Mouse (Mus musculus) ES-E14 (cell line): ENCODE results near the gene Il16. TPM values are rescaled to one million over a fixed set of nuclear protein-coding genes. Genes with fewer than 3 reads are reported as not detected.

Experiments
- DNase-seq: peaks from one replicate; pipeline ENCODE4 v3.0.0-alpha.2; 2013; ENCODE audit warnings: low read depth, low spot score
- H3K27ac ChIP-seq: 2 replicates; pipeline ENCODE4 v1.5.1; 2012; ENCODE audit warnings: low read depth, mild to moderate bottlenecking, low read length, moderate library complexity, mixed read lengths; ENCODE audit not compliant: poor library complexity, insufficient read depth, severe bottlenecking
- H3K36me3 ChIP-seq: 2 replicates; pipeline ENCODE4 v1.6.1; 2012; ENCODE audit warnings: mild to moderate bottlenecking, low read length, moderate library complexity, mixed read lengths; ENCODE audit not compliant: control insufficient read depth, poor library complexity, insufficient read depth, severe bottlenecking
- H3K4me1 ChIP-seq, 2 experiments: fragments of 150-350 bp in 1 of 2; sonication (generic) in 1 of 2; 2 replicates each; pipeline ENCODE4 v1.6.1; 2012; ENCODE audit warnings: low read length in 2 of 2, mild to moderate bottlenecking in 1 of 2, mixed read lengths in 1 of 2; ENCODE audit not compliant: control insufficient read depth in 2 of 2, insufficient read depth in 2 of 2, poor library complexity in 1 of 2
- H3K4me3 ChIP-seq, 2 experiments: fragments of 150-350 bp in 1 of 2; sonication (generic) in 1 of 2; 2 replicates each; pipeline ENCODE4 v1.5.1; 2012; ENCODE audit warnings: low read length in 2 of 2, low read depth in 1 of 2, mild to moderate bottlenecking in 1 of 2, mixed read lengths in 1 of 2; ENCODE audit not compliant: insufficient read depth in 1 of 2, poor library complexity in 1 of 2, severe bottlenecking in 1 of 2
- H3K9ac ChIP-seq: 2 replicates; pipeline ENCODE4 v1.6.1; 2012; ENCODE audit warnings: low read depth, mild to moderate bottlenecking, low read length, mixed read lengths; ENCODE audit not compliant: poor library complexity, insufficient read depth, severe bottlenecking
- H3K9me3 ChIP-seq: fragments of 150-350 bp; sonication (generic); 2 replicates; pipeline ENCODE4 v1.6.1; 2012; ENCODE audit warnings: low read depth, mild to moderate bottlenecking, low read length; ENCODE audit not compliant: control insufficient read depth, insufficient read depth
- CHD2 ChIP-seq: IDR thresholded peaks from 2 replicates; pipeline ENCODE4 v1.6.1; 2014; ENCODE audit warnings: mild to moderate bottlenecking, low read depth, low read length, inconsistent platforms
- HCFC1 ChIP-seq: IDR thresholded peaks from 2 replicates; pipeline ENCODE4 v1.6.1; 2012; ENCODE audit warnings: low read length, inconsistent platforms, borderline replicate concordance; ENCODE audit not compliant: insufficient read depth
- MAFK ChIP-seq: IDR thresholded peaks from 2 replicates; pipeline ENCODE4 v1.6.1; 2014; ENCODE audit warnings: mild to moderate bottlenecking, low read depth, low read length, inconsistent platforms; ENCODE audit not compliant: insufficient read depth
- ZC3H11A ChIP-seq: IDR thresholded peaks from 2 replicates; pipeline ENCODE4 v1.6.1; 2012; ENCODE audit warnings: low read depth, mild to moderate bottlenecking, inconsistent platforms, low read length, borderline replicate concordance
- ZNF384 ChIP-seq: IDR thresholded peaks from 2 replicates; pipeline ENCODE4 v1.6.1; 2012; ENCODE audit warnings: low read depth, low read length, inconsistent platforms
- in situ Hi-C, 2 experiments: fragments of 600-800 bp; cut with MboI; formaldehyde crosslinking; loops; one replicate each; pipeline ENCODE4 v1.15.1; 2025; ENCODE audit warnings: low sequenced_read_pairs in 2 of 2, inconsistent platforms in 1 of 2; ENCODE audit not compliant: unreplicated experiment in 2 of 2
- total RNA-seq: library from RNA; depleted of rRNA; stranded (reverse); fragments of 300-350 nt; gene quantifications from 2 replicates; pipeline ENCODE4 v1.2.3, GENCODE M21; 2012

Il16 gene
- total RNA-seq, 1 experiment: 0.36 TPM

- no peaks in the 10 kb centered on the region for H3K4me1 ChIP-seq
- TF ChIP-seq MAFK (no peak), ZNF384 (no peak), CHD2 (no peak), HCFC1 (no peak), ZC3H11A (no peak)
Observed at GRCm38 (mm10) chr7:83667936-83668645, 77.4 kb downstream of the Il16 start.

GRCm38 (mm10) chr7:83666087-83666595, 79.4 kb downstream of the Il16 start:
- no peaks in the 10 kb centered on the region for H3K4me1 ChIP-seq
- DNase-seq: no peak
- H3K36me3 ChIP-seq: no peaks in the 10 kb centered on the region
- H3K4me3 ChIP-seq: no peak overlapping the region
- no peak for TF ChIP-seq HCFC1
- TF ChIP-seq ZC3H11A: no peak
- TF ChIP-seq ZNF384: no peak
- TF ChIP-seq CHD2: no peak
- no peak for TF ChIP-seq MAFK
- no peaks in the 10 kb centered on the region for H3K9me3 ChIP-seq
- H3K27ac ChIP-seq: no peak overlapping the region
- in situ Hi-C loops: no loop called here
- no peak overlapping the region for H3K9ac ChIP-seq

More at GRCm38 (mm10) chr7:83667936-83668645, 77.4 kb downstream of the Il16 start:
- no peak for DNase-seq
- Histone ChIP-seq H3K4me3 (no peak overlapping the region), H3K27ac (no peak overlapping the region), H3K9me3 (no peaks in the 10 kb centered on the region), H3K9ac (no peak overlapping the region), H3K36me3 (no peaks in the 10 kb centered on the region)
- in situ Hi-C loops: no loop called here

DNA sequence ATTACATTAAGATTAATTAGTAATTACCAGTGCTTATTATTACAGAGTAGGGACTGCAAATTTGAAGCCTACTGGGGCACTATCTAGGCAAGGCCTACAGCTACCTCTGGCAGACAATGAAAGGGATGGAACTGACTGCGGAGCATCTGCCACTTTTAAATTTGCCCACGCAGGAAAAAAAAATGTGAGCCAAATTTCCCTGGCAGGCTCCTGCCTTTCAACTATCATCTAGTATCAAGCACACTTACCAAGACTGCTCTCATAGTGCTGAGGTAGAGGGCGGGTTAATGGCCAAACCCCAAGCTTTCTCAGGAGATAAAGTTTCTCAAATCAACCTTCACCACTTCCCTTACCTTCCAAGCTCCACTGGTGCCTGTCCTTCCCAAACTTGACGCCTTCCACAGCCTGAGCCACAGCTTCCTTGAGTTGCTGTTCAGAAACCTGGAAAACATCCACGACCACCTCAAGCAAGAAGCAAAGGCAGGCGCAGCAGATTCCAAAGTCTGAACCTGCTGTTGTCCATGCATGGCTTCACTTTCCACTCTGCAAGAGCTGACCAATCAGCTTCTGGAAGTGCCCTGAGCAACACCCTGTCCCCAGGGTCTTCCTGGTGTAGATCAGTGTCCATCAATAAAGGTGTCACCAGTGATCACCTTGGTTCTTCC, 82.7 kb downstream of the Il16 start:
- in situ Hi-C loops: no loop called here
- TF ChIP-seq ZNF384 (no peak), HCFC1 (no peak), CHD2 (no peak), ZC3H11A (no peak), MAFK (no peak)
- DNase-seq: no peak
- no peak overlapping the region for H3K27ac ChIP-seq
- H3K9ac ChIP-seq: no peak overlapping the region
- H3K4me3 ChIP-seq: no peak overlapping the region
- H3K36me3 ChIP-seq: no peaks in the 10 kb centered on the region
- no peaks in the 10 kb centered on the region for H3K4me1 ChIP-seq
- H3K9me3 ChIP-seq: no peaks in the 10 kb centered on the region

- H3K4me1 ChIP-seq: no peaks in the 10 kb centered on the region
- TF ChIP-seq HCFC1: no peak
- no peaks in the 10 kb centered on the region for H3K9me3 ChIP-seq
- DNase-seq: no peak
- no peaks in the 10 kb centered on the region for H3K36me3 ChIP-seq
- no peak overlapping the region for H3K4me3 ChIP-seq
- H3K9ac ChIP-seq: no peak overlapping the region
- no peak overlapping the region for H3K27ac ChIP-seq
- in situ Hi-C loops: no loop called here
Observed at GRCm38 (mm10) chr7:83661763-83662162, 83.8 kb downstream of the Il16 start.
